Mouse (Mus musculus) heart, adult 11 months (tissue): ENCODE data around the gene Larp7.

Experiments used
- DNase-seq: peaks from one replicate; pipeline ENCODE4 v3.0.0; 2022

Larp7 gene

DNA sequence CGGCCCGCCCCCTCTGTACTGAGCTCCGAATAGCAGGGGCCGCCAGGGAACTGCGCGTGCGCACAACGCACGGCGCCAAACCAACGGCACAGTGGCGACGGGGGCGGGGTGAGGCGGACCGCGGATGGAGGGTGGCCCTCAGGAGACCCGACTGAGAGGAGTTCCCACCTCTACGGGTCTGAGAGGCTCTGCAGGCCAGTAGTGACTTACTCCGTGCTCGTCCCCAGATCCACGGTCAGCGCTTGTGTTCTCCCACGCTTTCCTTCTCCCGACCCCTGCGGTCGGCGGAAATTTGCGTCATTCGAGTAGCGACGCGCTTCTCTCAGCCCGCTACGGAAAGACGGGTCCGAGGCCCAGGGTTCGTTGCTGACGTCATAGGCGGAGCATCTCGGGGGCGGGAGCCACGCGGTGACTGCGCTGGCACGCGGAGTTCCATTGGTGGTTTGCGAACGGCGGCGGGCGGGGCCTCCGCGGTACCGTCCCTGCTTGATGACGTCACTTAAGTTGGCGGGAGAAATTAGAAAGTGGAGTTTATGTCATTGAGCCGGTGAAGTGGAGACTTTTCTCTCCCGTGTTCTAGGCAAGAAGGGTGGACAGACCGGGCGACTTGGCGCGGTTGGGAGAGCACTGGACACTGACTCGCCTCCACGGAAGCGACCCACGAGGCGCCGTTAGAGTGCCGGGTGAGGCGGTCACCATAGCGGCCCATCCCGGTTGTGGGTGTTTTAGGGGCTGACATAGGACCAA lies at the start of gene Larp7, which contains the start of gene Zgrf1:
Larp7 (minus strand) TSS at position 377 of the 747 bp plus-strand sequence.
Zgrf1 (plus strand) TSS at position 517 of the 747 bp plus-strand sequence.
- peak; percentile 100 for DNase-seq

GRCm38 (mm10) chr3:127597136-127597535 lies 44.0 kb upstream of the Larp7 start:
- DNase-seq: no peak

DNA sequence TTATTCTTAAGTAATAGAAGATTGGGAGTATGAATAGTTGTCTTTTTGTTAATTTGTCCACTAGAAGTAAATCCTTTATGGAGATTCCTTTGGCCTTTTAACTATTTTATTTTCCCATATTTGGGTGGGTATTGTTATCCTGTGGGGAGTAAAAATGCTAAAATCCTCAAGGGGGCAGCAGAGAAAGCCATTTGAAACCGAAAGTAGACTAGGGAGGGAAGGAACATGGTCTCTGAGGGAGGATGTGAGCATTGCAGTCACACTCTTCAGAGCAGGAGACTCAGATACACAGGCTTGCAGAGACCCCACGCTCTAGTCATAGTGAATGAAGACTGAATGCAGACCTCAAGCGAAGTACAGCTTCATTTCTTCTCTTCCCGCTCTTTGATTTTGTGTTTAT lies 19.4 kb upstream of the Larp7 start:
- peak; percentile 95 for DNase-seq

DNA sequence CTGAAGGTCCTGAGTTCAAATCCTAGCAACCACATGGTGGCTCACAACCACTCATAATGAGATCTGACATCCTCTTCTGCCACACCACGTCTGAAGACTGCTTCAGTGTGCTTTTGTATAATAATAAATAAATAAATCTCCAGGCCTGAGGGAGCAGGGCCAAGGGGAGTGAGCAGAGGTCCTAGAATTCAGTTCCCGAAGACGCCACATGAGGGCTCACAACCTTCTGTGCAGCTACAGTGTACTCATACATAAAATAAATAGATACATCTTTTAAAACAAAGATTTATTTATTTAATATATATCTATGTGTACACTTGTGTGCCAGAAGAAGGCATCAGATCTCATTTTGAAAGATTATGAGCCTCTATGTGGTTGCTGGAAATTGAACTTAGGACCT lies 12.0 kb upstream of the Larp7 start:
- DNase-seq: no peak

DNA sequence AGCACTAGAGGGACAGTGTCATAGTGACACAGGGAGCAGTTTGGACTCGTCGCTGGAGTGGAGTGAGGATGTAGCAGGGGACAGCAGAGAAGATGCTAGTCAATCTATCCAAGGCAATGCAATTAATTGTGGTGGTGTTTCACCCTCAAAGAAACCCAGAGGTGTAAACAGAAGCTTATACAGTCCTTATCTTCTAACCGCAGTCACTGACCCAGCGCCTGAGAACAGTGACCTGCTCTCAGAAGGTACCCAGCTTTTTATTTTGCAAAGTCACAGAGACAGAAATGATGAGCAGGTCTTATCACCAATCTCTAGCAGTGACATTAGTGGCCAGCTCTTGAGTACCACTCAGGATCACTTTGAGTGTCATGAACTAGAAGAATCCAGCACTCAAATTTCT lies 9.8 kb upstream of the Larp7 start:
- DNase-seq: no peak

GRCm38 (mm10) chr3:127558201-127558600 lies 5.1 kb upstream of the Larp7 start:
- DNase-seq: no peak

DNA sequence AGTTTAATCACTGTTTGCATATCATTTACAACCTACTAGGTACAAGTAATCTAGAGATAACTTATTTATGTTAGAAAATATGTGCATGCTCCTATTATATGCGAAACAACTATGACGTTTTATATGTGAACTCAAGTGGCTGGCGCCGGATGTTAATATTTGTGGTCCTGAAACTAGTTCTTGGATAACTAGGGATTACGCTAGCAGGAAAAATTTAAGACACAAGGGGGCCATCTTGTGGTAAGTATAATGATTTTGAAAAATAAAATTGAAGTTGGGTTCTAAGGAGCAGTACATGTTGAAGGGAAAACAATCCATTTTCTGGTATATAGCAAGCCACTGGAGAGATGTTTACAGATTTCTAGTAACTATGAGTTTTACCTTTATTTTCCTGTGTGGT lies 1.6 kb upstream of the Larp7 start:
- DNase-seq: no peak

- DNase-seq: no peak
Measured at GRCm38 (mm10) chr3:127553720-127554043, 533 bp upstream of the Larp7 start.

DNA sequence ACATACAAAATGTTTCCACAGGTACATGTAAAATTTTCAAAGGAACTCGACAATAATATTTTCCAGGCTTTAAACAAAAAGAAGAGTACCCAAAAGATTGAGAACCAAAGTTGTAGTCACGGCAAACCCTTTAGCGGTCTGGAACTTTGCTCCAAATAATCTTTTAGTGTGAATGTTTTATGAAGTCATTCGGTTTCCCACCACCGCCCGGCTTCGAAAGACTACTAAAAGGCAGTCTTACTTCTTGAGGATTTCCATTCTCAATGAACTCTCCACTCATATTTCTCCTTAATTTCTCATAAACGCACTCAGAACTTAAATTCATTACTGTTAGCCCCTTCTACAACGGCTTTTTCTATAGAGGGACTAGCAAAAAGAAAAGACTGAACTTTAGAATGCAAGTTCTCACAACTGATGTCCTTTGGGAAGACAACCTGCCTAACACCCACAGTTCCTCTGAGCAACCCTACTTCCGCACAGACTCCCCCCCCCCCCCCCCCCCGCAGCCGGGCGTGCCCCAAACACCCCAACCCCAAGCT lies 646 bp downstream of the Larp7 start:
- DNase-seq: no peak

DNA sequence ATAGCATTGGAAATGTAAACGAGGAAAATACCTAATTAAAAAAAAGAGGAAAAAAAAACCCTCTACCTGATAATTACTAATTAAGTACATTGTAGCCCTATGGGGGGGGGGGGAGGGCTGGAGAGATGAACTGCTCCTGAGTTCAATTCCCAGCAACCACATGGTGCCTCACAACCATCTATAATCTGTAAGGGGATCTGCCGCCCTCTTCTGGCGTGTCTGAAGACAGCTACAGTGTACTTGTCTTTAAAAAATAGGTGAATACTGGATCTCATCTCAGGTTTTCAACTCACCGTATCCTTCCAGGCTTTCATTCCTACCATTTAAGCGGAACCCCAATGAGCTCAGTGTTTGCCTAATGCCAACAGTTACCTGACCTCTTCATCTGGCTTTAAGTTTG lies 5.3 kb downstream of the Larp7 start:
- DNase-seq: no peak

GRCm38 (mm10) chr3:127544610-127545121 lies 8.5 kb downstream of the Larp7 start:
- DNase-seq: peak; percentile 48

DNA sequence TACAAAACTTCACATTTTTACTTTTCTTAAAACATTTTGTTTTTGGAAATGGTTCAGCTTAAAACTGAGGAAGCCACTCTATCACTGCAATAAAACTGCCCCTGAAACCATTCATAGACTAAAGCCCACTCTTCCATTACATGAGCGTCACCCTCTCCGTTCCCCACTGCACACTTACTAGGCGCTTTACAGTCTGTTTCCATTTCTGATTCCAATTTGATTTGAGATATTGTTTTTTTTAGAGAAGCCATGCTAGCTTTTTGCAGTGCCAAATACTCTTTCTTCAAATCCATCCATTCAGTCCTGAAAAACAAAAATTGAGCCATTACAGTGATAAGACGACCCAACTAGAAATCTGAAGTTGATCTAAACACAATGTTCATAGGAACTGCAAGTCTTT lies 9.2 kb downstream of the Larp7 start:
- DNase-seq: peak; percentile 58

DNA sequence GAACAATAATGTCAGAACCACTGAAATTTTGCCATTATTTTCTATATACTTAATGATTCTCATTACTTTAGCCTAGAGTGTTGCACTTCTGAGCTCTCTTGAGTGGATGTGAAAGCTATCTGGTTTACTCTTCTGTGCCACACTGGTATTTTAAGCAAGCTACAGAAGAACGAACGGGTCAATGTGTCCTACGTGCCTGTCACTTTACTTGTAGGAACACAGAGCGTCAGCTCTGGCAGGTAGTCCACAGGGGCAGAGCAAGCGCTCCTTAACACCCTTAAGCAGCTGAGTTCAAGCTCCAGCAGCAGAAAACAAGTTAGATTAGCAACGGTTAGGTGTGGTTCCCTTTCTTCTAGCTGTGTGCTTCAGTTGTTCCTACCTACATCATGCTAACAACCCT lies 14.0 kb downstream of the Larp7 start:
- peak; percentile 92 for DNase-seq

- DNase-seq: peak; percentile 78
Measured at GRCm38 (mm10) chr3:127530293-127530692, 22.9 kb downstream of the Larp7 start.

DNA sequence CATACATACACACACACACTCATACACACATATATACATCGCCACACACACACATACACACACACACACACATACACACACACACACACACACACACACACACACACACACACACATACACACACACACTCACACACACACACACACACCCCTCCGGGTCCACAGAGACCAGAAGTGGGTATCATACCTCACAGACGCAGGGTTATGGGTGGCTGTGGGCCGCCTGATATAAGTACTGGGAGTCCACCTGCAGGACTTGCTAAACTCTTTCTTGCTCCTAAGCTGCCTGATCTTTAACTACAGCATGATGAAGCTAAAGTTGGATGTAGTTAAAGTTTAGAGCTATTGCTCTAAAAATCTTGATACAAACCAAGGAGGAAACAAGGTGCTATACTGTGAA lies 23.3 kb downstream of the Larp7 start:
- DNase-seq: peak; percentile 71

DNA sequence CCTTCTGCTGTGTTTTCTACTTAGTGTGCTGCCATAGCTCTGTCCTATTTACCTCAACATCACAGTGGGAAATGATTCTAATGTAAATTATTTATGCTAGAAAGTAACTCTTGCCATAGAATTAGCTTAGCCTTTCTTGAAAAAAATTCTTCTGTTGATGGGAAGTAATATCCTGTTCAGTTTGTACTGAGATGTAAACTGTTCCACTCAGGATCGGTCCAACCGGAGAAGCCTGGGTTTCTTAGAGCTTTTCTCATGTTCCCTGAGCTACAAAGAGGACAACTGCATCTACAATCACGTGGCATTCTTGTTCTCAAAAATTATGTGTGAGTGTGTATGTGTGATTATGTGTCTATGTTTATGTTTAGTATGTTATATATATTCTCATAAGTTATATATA lies 23.9 kb downstream of the Larp7 start:
- DNase-seq: no peak

- DNase-seq: peak; percentile 95
Measured at GRCm38 (mm10) chr3:127527465-127528034, 25.6 kb downstream of the Larp7 start.

- peak; percentile 95 for DNase-seq
Measured at GRCm38 (mm10) chr3:127525188-127525819, 27.8 kb downstream of the Larp7 start.

DNA sequence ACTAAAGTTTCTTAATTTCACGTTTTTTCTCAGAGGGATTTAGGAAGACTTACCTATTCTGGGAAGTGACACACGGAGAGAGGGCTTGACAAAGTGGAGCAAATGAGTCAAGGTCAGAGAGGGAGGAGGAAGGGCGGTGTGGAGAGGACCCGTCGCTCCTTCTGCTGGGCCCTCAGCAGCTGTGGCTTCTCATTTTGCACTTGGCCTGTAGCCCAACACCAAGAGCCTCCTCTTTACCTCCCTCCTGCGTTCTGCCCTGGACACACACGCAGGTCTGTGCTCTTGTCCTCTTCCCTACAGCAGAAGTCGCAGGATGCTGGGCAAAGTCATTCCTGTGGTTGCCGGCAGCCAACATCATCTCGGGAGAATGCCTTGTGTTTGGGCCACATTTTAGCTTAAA lies 32.0 kb downstream of the Larp7 start:
- DNase-seq: peak; percentile 90

DNA sequence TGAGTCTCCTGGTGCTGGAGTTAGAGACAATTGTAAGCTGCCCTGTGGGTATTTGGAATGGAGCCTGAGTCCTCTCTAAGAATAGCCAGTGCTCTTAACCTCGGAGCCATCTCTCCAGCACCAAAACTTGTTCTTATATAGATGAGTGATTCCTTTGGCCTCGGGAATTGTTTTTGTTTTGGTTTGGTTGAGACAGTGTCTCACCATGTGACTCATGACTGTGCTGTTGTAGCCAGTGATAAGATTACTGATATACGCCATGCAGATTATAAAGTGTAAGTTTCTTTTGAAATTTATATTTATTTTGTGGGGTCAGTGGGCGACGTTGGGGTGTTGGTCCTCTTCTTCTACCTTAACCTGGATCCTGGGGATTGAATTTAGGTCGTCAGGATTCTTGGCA lies 32.8 kb downstream of the Larp7 start:
- peak; percentile 85 for DNase-seq

DNA sequence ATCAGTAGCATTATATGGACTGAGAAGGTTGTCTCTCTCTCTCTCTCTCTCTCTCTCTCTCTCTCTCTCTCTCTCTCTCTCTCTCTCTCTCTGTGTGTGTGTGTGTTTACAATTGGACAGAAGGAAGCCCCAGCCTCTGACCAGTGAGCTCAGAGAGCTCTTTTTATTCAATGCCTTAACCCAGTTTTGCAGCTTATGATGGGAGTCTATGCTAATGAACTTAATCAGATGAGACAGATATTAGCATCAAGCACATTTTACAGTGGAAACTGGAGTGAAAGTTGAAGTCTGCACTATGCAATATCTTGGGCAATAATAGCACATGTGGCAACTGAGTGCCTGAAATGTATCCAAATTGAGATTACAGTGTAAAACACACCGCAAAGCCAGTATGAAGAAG lies 37.9 kb downstream of the Larp7 start:
- peak; percentile 28 for DNase-seq

DNA sequence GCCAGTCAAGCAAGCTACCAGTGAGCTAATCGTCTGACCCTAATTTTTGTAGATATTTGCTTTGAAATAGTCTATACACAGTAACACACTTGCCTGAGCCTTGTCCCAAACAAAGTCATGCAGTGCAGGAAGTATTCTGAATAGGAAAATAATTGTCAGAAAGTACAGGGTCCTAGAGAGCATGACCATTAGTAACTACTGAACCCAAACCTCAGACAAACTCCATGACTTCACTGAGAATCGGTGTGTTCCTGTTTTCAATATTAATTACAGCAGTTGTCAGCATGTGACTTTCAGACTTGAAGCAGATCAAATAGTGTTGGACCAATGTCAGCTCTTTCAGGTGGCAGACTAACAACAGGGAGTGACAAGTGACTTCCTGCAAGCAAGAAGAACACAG lies 39.5 kb downstream of the Larp7 start:
- peak; percentile 51 for DNase-seq

GRCm38 (mm10) chr3:127512794-127513335 lies 40.3 kb downstream of the Larp7 start:
- DNase-seq: peak; percentile 74
